Mouse (Mus musculus) embryonic facial prominence, embryonic 14.5 days (tissue): ENCODE measurements around the gene Mblac2. TPM values are rescaled to one million over a fixed set of nuclear protein-coding genes. Genes with fewer than 3 reads are reported as not detected.

Experiments used
- ATAC-seq: fragments of 200-750 bp; cut with Nextera tagmentation; 2 replicates; pipeline ENCODE4 v1.8.0; 2017; ENCODE audit warnings: low read depth, moderate number of reproducible peaks, moderate TSS enrichment
- DNase-seq: peaks from one replicate; pipeline ENCODE4 v3.0.0-alpha.2; 2015; ENCODE audit warnings: low spot score
- H3K27ac ChIP-seq: fragments of 300-500 bp; sonication (generic); replicated peaks from 2 replicates; pipeline ENCODE4 v1.5.1; 2014; ENCODE audit warnings: low read depth, mild to moderate bottlenecking, low read length, moderate library complexity
- H3K27me3 ChIP-seq: fragments of 300-500 bp; sonication (generic); replicated peaks from 2 replicates; pipeline ENCODE4 v1.6.1; 2014; ENCODE audit warnings: low read length; ENCODE audit not compliant: control insufficient read depth, insufficient read depth
- H3K36me3 ChIP-seq: fragments of 300-500 bp; sonication (generic); 2 replicates; pipeline ENCODE4 v1.6.1; 2014; ENCODE audit warnings: low read length, mixed read lengths; ENCODE audit not compliant: control insufficient read depth, insufficient read depth
- H3K4me1 ChIP-seq: fragments of 300-500 bp; sonication (generic); 2 replicates; pipeline ENCODE4 v1.6.1; 2014; ENCODE audit warnings: antibody characterized with exemption, low read length; ENCODE audit not compliant: control insufficient read depth, insufficient read depth
- H3K4me2 ChIP-seq: fragments of 300-500 bp; sonication (generic); 2 replicates; pipeline ENCODE4 v1.6.1; 2014; ENCODE audit warnings: low read depth, mild to moderate bottlenecking, low read length, moderate library complexity, mixed read lengths
- H3K4me3 ChIP-seq: fragments of 300-500 bp; sonication (generic); 2 replicates; pipeline ENCODE4 v1.5.1; 2014; ENCODE audit warnings: low read depth, mild to moderate bottlenecking, low read length
- H3K9ac ChIP-seq: fragments of 300-500 bp; sonication (generic); 2 replicates; pipeline ENCODE4 v1.6.1; 2014; ENCODE audit warnings: low read depth, mild to moderate bottlenecking, low read length, moderate library complexity, mixed read lengths
- H3K9me3 ChIP-seq: fragments of 300-500 bp; sonication (generic); 2 replicates; pipeline ENCODE4 v1.6.1; 2016; ENCODE audit warnings: low read length; ENCODE audit not compliant: control insufficient read depth
- WGBS: fragments of 180-500 bp; shearing (Covaris S2); extraction: QIAGEN DNeasy Blood & Tissue Kit; methylation state at CpG from one replicate; pipeline ENCODE4 v1.1.7; 2014; 5-methylcytosine and 5-hydroxymethylcytosine counted together
- polyA plus RNA-seq: library from polyadenylated mRNA; unstranded; fragments of >200 nt; fragmentation: Nextera tagmentation; extraction: Ambion mirVana; gene quantifications from 2 replicates; pipeline ENCODE4 v1.2.1, GENCODE M21; 2014

Mblac2 gene
- polyA plus RNA-seq, 1 experiment from 2014 or later: 8.9 TPM

- peaks cover 9% of the 10 kb centered on the region for H3K4me1 ChIP-seq
- no peaks in the 10 kb centered on the region for H3K27me3 ChIP-seq
- H3K9ac ChIP-seq: peak overlapping the region; percentile 76
- no peaks in the 10 kb centered on the region for H3K9me3 ChIP-seq
- ATAC-seq: no peak
- H3K36me3 ChIP-seq: peaks cover 8% of the 10 kb centered on the region
- WGBS: 39% methylated on average over 9 of the region's 9 CpGs
- peak overlapping the region; percentile 66 for H3K4me2 ChIP-seq
- no peak for DNase-seq
- H3K4me3 ChIP-seq: peak overlapping the region; percentile 58
- H3K27ac ChIP-seq: peak overlapping the region; percentile 98; the same call in 1 of the 2 replicates
Measured at GRCm38 (mm10) chr13:81782475-81782874, 71.3 kb downstream of the Mblac2 start.

DNA sequence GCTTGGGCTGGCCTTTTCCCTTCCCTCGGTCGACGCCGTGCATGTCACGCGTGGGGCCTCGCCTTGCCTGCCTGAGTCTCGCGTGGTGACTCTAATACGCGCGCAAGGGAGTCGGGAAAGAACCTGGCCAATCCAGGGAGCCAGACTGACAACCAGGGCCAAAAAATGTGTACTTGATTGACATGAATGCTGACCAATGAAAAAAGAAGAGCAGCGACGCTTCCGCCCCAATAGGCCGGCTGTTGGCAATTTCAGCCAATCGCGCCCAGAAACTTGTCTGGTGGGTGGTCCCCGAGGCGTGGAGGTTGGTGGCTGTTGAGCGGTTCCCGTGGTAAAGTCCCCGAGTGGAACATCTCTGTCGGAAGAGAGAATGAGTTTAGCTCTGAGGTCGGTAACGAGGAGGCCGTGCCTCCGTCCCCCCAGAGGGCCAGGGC is 71.8 kb downstream of the Mblac2 start, which contains the start of gene Cetn3:
Gene Cetn3 (plus strand): TSS at position 107 of the 434 bp plus-strand sequence.
- WGBS: 0% methylated on average over 29 of the region's 29 CpGs

GRCm38 (mm10) chr13:81783405-81784342 is 72.5 kb downstream of the Mblac2 start:
- H3K4me3 ChIP-seq: peak overlapping the region; percentile 58
- H3K9me3 ChIP-seq: no peaks in the 10 kb centered on the region
- peak overlapping the region; percentile 76 for H3K9ac ChIP-seq
- under 1% methylated on average over 51 of the region's 62 CpGs for WGBS
- H3K27me3 ChIP-seq: no peaks in the 10 kb centered on the region
- peak overlapping the region; percentile 59 for H3K4me2 ChIP-seq
- H3K36me3 ChIP-seq: peaks cover 19% of the 10 kb centered on the region
- ATAC-seq (peak; percentile 98), DNase-seq (peak; percentile 98)
- H3K27ac ChIP-seq: peak overlapping the region; percentile 98
- peaks cover 9% of the 10 kb centered on the region for H3K4me1 ChIP-seq

More for the DNA sequence above, 71.8 kb downstream of the Mblac2 start, which contains the start of gene Cetn3:
- H3K27ac ChIP-seq: peak within 1 kb of the TSS; percentile 98
- H3K4me1 ChIP-seq: peaks cover 9% of the 10 kb centered on the region
- peak within 1 kb of the TSS; percentile 66 for H3K4me2 ChIP-seq
- peak within 1 kb of the TSS; percentile 58 for H3K4me3 ChIP-seq
- peak within 1 kb of the TSS; percentile 76 for H3K9ac ChIP-seq
- peaks cover 13% of the 10 kb centered on the region for H3K36me3 ChIP-seq
- H3K9me3 ChIP-seq: no peaks in the 10 kb centered on the region
- peak; percentile 97 for DNase-seq
- ATAC-seq: peak; percentile 91
- no peaks in the 10 kb centered on the region for H3K27me3 ChIP-seq

DNA sequence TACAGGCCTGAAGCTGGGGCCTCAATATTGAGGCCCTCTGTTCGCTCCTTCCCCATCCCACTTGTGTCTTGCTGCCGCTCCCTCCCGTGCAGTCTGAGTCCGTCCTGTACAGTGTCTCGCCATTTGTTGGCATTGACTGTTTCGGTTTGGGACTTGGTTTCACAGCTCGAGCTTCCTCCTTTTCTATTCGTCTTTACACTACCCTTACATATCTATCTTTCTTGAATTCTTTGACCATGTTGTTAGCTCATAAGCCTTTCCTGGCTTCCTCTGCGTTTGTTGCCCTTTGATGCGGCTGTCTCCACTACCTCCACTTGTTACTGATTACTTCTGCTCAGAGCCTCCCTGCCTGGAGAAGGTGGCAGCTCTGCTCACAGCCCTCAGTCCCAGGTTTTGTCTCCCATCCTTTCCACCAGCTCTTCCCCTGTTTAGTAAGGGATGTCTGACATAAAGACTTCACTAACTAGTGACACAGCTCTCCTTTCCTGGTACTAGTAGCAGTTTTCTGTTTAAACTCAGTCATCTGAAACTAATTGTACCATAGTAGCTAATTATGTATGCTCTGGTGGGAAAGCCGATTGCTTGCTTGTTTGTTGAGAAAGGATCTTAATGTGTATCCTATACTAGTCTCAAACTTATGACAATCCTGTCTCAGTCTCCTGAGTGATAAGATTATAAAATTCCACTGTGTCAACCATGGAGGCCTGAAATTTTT is 74.8 kb downstream of the Mblac2 start:
- no peak overlapping the region for H3K9ac ChIP-seq
- H3K36me3 ChIP-seq: peaks cover 29% of the 10 kb centered on the region
- H3K4me1 ChIP-seq: peaks cover 9% of the 10 kb centered on the region
- no peaks in the 10 kb centered on the region for H3K9me3 ChIP-seq
- H3K4me3 ChIP-seq: no peak overlapping the region
- H3K27ac ChIP-seq: no peak overlapping the region
- DNase-seq: no peak
- no peak for ATAC-seq
- H3K4me2 ChIP-seq: no peak overlapping the region
- 75% methylated on average over 11 of the region's 11 CpGs for WGBS
- H3K27me3 ChIP-seq: no peaks in the 10 kb centered on the region

DNA sequence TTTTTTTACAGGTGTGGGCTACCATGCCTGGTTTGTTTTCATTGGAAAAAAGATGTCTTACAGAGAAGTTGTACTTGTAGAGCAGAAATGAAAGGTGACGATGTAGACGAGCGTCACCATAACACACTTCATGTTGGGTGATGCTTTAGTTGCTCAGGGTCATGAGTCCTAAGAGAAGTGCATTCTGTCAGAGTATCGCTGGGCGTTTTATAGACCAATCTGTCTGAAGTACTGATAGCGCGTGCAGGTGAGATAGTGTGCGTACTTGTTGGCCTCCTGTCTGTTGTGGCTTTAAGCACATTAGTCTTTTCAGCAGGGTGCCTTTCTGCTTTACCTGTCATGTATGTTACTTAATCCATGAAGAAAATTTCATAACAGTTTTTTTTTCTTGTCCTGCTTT is 79.0 kb downstream of the Mblac2 start:
- no peak overlapping the region for H3K27ac ChIP-seq
- H3K36me3 ChIP-seq: peaks cover 54% of the 10 kb centered on the region
- WGBS: 97% methylated on average over 8 of the region's 8 CpGs
- no peaks in the 10 kb centered on the region for H3K9me3 ChIP-seq
- no peak overlapping the region for H3K9ac ChIP-seq
- H3K4me2 ChIP-seq: no peak overlapping the region
- no peaks in the 10 kb centered on the region for H3K27me3 ChIP-seq
- H3K4me3 ChIP-seq: no peak overlapping the region
- H3K4me1 ChIP-seq: peaks cover under 1% of the 10 kb centered on the region
- ATAC-seq (no peak), DNase-seq (no peak)

DNA sequence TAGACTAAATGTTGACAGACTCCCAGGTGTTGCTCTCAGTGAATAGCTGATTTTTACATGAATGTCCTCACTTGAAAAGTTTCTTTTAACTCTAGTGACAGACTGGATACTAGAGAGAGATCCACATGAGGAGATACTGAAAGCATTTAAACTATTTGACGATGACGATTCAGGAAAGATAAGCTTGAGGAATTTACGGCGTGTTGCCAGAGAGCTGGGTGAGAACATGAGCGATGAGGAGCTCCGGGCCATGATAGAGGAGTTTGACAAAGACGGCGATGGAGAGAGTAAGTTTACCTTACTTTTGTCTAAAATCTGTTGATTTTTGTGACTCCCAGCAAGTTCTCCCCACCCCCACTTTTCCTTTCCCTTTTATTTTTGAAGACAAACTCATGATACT is 80.7 kb downstream of the Mblac2 start:
- H3K9me3 ChIP-seq: no peaks in the 10 kb centered on the region
- DNase-seq (no peak), ATAC-seq (no peak)
- H3K27me3 ChIP-seq: no peaks in the 10 kb centered on the region
- H3K27ac ChIP-seq: no peak overlapping the region
- H3K9ac ChIP-seq: no peak overlapping the region
- H3K4me2 ChIP-seq: no peak overlapping the region
- 75% methylated on average over 8 of the region's 8 CpGs for WGBS
- no peaks in the 10 kb centered on the region for H3K4me1 ChIP-seq
- peaks cover 57% of the 10 kb centered on the region for H3K36me3 ChIP-seq
- no peak overlapping the region for H3K4me3 ChIP-seq

- Histone ChIP-seq H3K9me3 (no peaks in the 10 kb centered on the region), H3K4me3 (no peak overlapping the region), H3K36me3 (peaks cover 39% of the 10 kb centered on the region), H3K27ac (no peak overlapping the region), H3K4me1 (no peaks in the 10 kb centered on the region), H3K27me3 (no peaks in the 10 kb centered on the region), H3K9ac (no peak overlapping the region), H3K4me2 (no peak overlapping the region)
- DNase-seq (no peak), ATAC-seq (no peak)
- 78% methylated on average over 1 of the region's 1 CpGs for WGBS
Measured at GRCm38 (mm10) chr13:81793850-81794249, 82.7 kb downstream of the Mblac2 start.

GRCm38 (mm10) chr13:81801121-81801520 is 90.0 kb downstream of the Mblac2 start:
- WGBS: 33% methylated on average over 3 of the region's 3 CpGs
- H3K4me2 ChIP-seq: no peak overlapping the region
- no peaks in the 10 kb centered on the region for H3K4me1 ChIP-seq
- H3K27ac ChIP-seq: no peak overlapping the region
- H3K4me3 ChIP-seq: no peak overlapping the region
- no peaks in the 10 kb centered on the region for H3K9me3 ChIP-seq
- 0 out of 2 replicates have a peak, but pooled peaks cover 3% of the 10 kb centered on the region for H3K36me3 ChIP-seq
- no peaks in the 10 kb centered on the region for H3K27me3 ChIP-seq
- no peak overlapping the region for H3K9ac ChIP-seq
- DNase-seq (peak; percentile 22), ATAC-seq (no peak)
